Mouse (Mus musculus) MEL (cell line): Measurements from ENCODE around the gene Itgb2. TPM values are rescaled to one million over a fixed set of nuclear protein-coding genes. Genes with fewer than 3 reads are reported as not detected.

Experiments used
- DNase-seq: peaks from one replicate; pipeline ENCODE4 v3.0.0; 2011; ENCODE audit warnings: low read depth, low spot score
- H3K27ac ChIP-seq: 2 replicates; pipeline ENCODE4 v1.5.1; 2012; ENCODE audit warnings: low read depth, mild to moderate bottlenecking, control low read depth, low read length, moderate library complexity; ENCODE audit not compliant: control insufficient read depth
- H3K27me3 ChIP-seq, 2 experiments: fragments of 150-350 bp in 1 of 2; sonication (generic) in 1 of 2; 2 replicates each; pipeline ENCODE4 v1.6.1; 2012; ENCODE audit warnings: low read length in 2 of 2, mild to moderate bottlenecking in 2 of 2, improper control_type of control experiment in 1 of 2, moderate library complexity in 1 of 2; ENCODE audit not compliant: insufficient read depth in 2 of 2, control insufficient read depth in 1 of 2
- H3K36me3 ChIP-seq, 2 experiments: 2 replicates each; pipeline ENCODE4 v1.6.1; 2012 to 2014; ENCODE audit warnings: low read length in 2 of 2, improper control_type of control experiment in 1 of 2, inconsistent platforms in 1 of 2, mild to moderate bottlenecking in 1 of 2; ENCODE audit not compliant: insufficient read depth in 2 of 2, control insufficient read depth in 1 of 2
- H3K4me1 ChIP-seq, 2 experiments: fragments of 150-350 bp in 1 of 2; sonication (generic) in 1 of 2; 2 replicates each; pipeline ENCODE4 v1.6.1; 2012; ENCODE audit warnings: low read length in 2 of 2, improper control_type of control experiment in 1 of 2, mild to moderate bottlenecking in 1 of 2; ENCODE audit not compliant: insufficient read depth in 2 of 2, control insufficient read depth in 1 of 2
- H3K4me3 ChIP-seq, 2 experiments: fragments of 150-350 bp in 1 of 2; sonication (generic) in 1 of 2; 2 replicates each; pipeline ENCODE4 v1.5.1; 2012; ENCODE audit warnings: low read depth in 2 of 2, low read length in 2 of 2, mild to moderate bottlenecking in 2 of 2, moderate library complexity in 2 of 2, control low read depth in 1 of 2, improper control_type of control experiment in 1 of 2; ENCODE audit not compliant: control insufficient read depth in 1 of 2, insufficient read depth in 1 of 2
- H3K79me2 ChIP-seq: 2 replicates; pipeline ENCODE4 v1.6.1; 2012; ENCODE audit warnings: mild to moderate bottlenecking, low read length, moderate library complexity; ENCODE audit not compliant: control insufficient read depth, poor library complexity, insufficient read depth
- H3K9ac ChIP-seq: 2 replicates; pipeline ENCODE4 v1.6.1; 2012; ENCODE audit warnings: low read depth, mild to moderate bottlenecking, control low read depth, low read length, moderate library complexity; ENCODE audit not compliant: control insufficient read depth, poor library complexity, severe bottlenecking
- H3K9me3 ChIP-seq: fragments of 150-350 bp; sonication (generic); replicated peaks from 2 replicates; pipeline ENCODE4 v1.6.1; 2012; ENCODE audit warnings: mild to moderate bottlenecking, low read length, improper control_type of control experiment, moderate library complexity; ENCODE audit not compliant: insufficient read depth
- CHD1 ChIP-seq: IDR thresholded peaks from 2 replicates; pipeline ENCODE4 v1.6.1; 2012; ENCODE audit warnings: low read depth, mild to moderate bottlenecking, inconsistent platforms, low read length, improper control_type of control experiment
- CHD2 ChIP-seq: IDR thresholded peaks from 2 replicates; pipeline ENCODE4 v1.6.1; 2011; ENCODE audit warnings: low read length, improper control_type of control experiment
- CTCF ChIP-seq, 3 experiments: IDR thresholded peaks in 2 of 3; conservative IDR thresholded peaks in 1 of 3; 2 replicates each; pipeline ENCODE4 v1.5.1; 2011 to 2012; ENCODE audit warnings: low read length in 3 of 3, low read depth in 2 of 3, mild to moderate bottlenecking in 2 of 3, improper control_type of control experiment in 1 of 3, inconsistent platforms in 1 of 3, mixed read lengths in 1 of 3, moderate library complexity in 1 of 3; ENCODE audit not compliant: control insufficient read depth in 1 of 3, insufficient read depth in 1 of 3, poor library complexity in 1 of 3, severe bottlenecking in 1 of 3
- E2F4 ChIP-seq: IDR thresholded peaks from 2 replicates; pipeline ENCODE4 v1.6.1; 2011; ENCODE audit warnings: low read depth, low read length, improper control_type of control experiment, borderline replicate concordance
- ELF1 ChIP-seq: IDR thresholded peaks from 2 replicates; pipeline ENCODE4 v1.6.1; 2014; ENCODE audit warnings: low read depth, mild to moderate bottlenecking, inconsistent platforms, low read length, improper control_type of control experiment, moderate library complexity
- EP300 ChIP-seq, 2 experiments: IDR thresholded peaks; 2 replicates each; pipeline ENCODE4 v1.6.1; 2011; ENCODE audit warnings: improper control_type of control experiment in 2 of 2, low read length in 2 of 2, low read depth in 1 of 2, mild to moderate bottlenecking in 1 of 2
- ETS1 ChIP-seq: IDR thresholded peaks from 2 replicates; pipeline ENCODE4 v1.6.1; 2012; ENCODE audit warnings: low read depth, mild to moderate bottlenecking, inconsistent platforms, low read length, improper control_type of control experiment, moderate library complexity
- JUND ChIP-seq: IDR thresholded peaks from 2 replicates; pipeline ENCODE4 v1.6.1; 2011; ENCODE audit warnings: low read depth, mild to moderate bottlenecking, improper control_type of control experiment, low read length
- KAT2A ChIP-seq: conservative IDR thresholded peaks from 2 replicates; pipeline ENCODE4 v1.6.1; 2012; ENCODE audit warnings: low read depth, low read length, improper control_type of control experiment, inconsistent platforms
- MAX ChIP-seq: IDR thresholded peaks from 2 replicates; pipeline ENCODE4 v1.6.1; 2011; ENCODE audit warnings: low read length, improper control_type of control experiment
- MEF2A ChIP-seq: IDR thresholded peaks from 2 replicates; pipeline ENCODE4 v1.6.1; 2014; ENCODE audit warnings: low read depth, mild to moderate bottlenecking, inconsistent platforms, low read length, improper control_type of control experiment; ENCODE audit not compliant: poor library complexity, insufficient replicate concordance, severe bottlenecking; ENCODE audit errors: extremely low read depth
- MXI1 ChIP-seq: IDR thresholded peaks from 2 replicates; pipeline ENCODE4 v1.6.1; 2011; ENCODE audit warnings: mild to moderate bottlenecking, low read depth, low read length, improper control_type of control experiment
- MYB ChIP-seq: IDR thresholded peaks from 2 replicates; pipeline ENCODE4 v1.6.1; 2011; ENCODE audit warnings: mild to moderate bottlenecking, low read depth, low read length, improper control_type of control experiment
- MYC ChIP-seq: IDR thresholded peaks from 2 replicates; pipeline ENCODE4 v1.6.1; 2011; ENCODE audit warnings: low read depth, mild to moderate bottlenecking, low read length, improper control_type of control experiment, moderate library complexity
- NELFE ChIP-seq: IDR thresholded peaks from 2 replicates; pipeline ENCODE4 v1.6.1; 2011; ENCODE audit warnings: low read depth, low read length, improper control_type of control experiment
- NRF1 ChIP-seq: IDR thresholded peaks from 2 replicates; pipeline ENCODE4 v1.6.1; 2014; ENCODE audit warnings: low read depth, mild to moderate bottlenecking, inconsistent platforms, low read length, improper control_type of control experiment, moderate library complexity; ENCODE audit not compliant: poor library complexity, insufficient read depth, severe bottlenecking
- POLR2A ChIP-seq, 2 experiments: IDR thresholded peaks; 2 replicates each; pipeline ENCODE4 v1.6.1; 2011 to 2012; ENCODE audit warnings: low read length in 2 of 2, mild to moderate bottlenecking in 2 of 2, control low read depth in 1 of 2, improper control_type of control experiment in 1 of 2, low read depth in 1 of 2, moderate library complexity in 1 of 2; ENCODE audit not compliant: control insufficient read depth in 1 of 2, insufficient read depth in 1 of 2, poor library complexity in 1 of 2
- POLR2AphosphoS5 ChIP-seq: IDR thresholded peaks from 2 replicates; pipeline ENCODE4 v1.6.1; 2012; ENCODE audit warnings: low read depth, borderline replicate concordance, mild to moderate bottlenecking, inconsistent platforms, low read length, moderate library complexity, mixed read lengths
- RAD21 ChIP-seq: IDR thresholded peaks from 2 replicates; pipeline ENCODE4 v1.6.1; 2011; ENCODE audit warnings: mild to moderate bottlenecking, low read depth, low read length, improper control_type of control experiment
- RCOR1 ChIP-seq: IDR thresholded peaks from 2 replicates; pipeline ENCODE4 v1.6.1; 2012; ENCODE audit warnings: low read depth, mild to moderate bottlenecking, inconsistent platforms, low read length, improper control_type of control experiment
- SIN3A ChIP-seq: IDR thresholded peaks from 2 replicates; pipeline ENCODE4 v1.6.1; 2012; ENCODE audit warnings: low read length, improper control_type of control experiment, inconsistent platforms
- SMC3 ChIP-seq: IDR thresholded peaks from 2 replicates; pipeline ENCODE4 v1.6.1; 2011; ENCODE audit warnings: low read depth, low read length, improper control_type of control experiment
- TAL1 ChIP-seq: IDR thresholded peaks from 2 replicates; pipeline ENCODE4 v1.6.1; 2012; ENCODE audit warnings: mild to moderate bottlenecking, inconsistent platforms, low read length, moderate library complexity, mixed read lengths
- TCF12 ChIP-seq: IDR thresholded peaks from 2 replicates; pipeline ENCODE4 v1.6.1; 2014; ENCODE audit warnings: low read depth, mild to moderate bottlenecking, inconsistent platforms, low read length, improper control_type of control experiment, moderate library complexity
- USF1 ChIP-seq: IDR thresholded peaks from 2 replicates; pipeline ENCODE4 v1.6.1; 2014; ENCODE audit warnings: low read depth, mild to moderate bottlenecking, inconsistent platforms, low read length, improper control_type of control experiment, moderate library complexity
- USF2 ChIP-seq, 2 experiments: IDR thresholded peaks; 2 replicates each; pipeline ENCODE4 v1.6.1; 2011 to 2012; ENCODE audit warnings: improper control_type of control experiment in 2 of 2, low read length in 2 of 2, borderline replicate concordance in 1 of 2, inconsistent platforms in 1 of 2, low read depth in 1 of 2, mild to moderate bottlenecking in 1 of 2; ENCODE audit not compliant: insufficient read depth in 1 of 2
- ZMIZ1 ChIP-seq: IDR thresholded peaks from 2 replicates; pipeline ENCODE4 v1.6.1; 2012; ENCODE audit warnings: low read depth, mild to moderate bottlenecking, inconsistent platforms, low read length, improper control_type of control experiment, moderate library complexity
- polyA plus RNA-seq, 2 experiments: library from polyadenylated mRNA; stranded (reverse) in 1 of 2; unstranded in 1 of 2; fragments of >175 nt in 1 of 2; fragments of >200 nt in 1 of 2; gene quantifications; 2 replicates each; pipeline versions ENCODE4 v1.2.1 to v1.2.4; 2012; ENCODE audit warnings: low replicate concordance in 2 of 2, low read depth in 1 of 2; ENCODE audit not compliant: insufficient read length in 2 of 2, insufficient read depth in 1 of 2, missing spikeins in 1 of 2
- total RNA-seq: library from RNA; depleted of rRNA; stranded (reverse); fragments of 300-350 nt; gene quantifications from 2 replicates; pipeline ENCODE4 v1.2.3, GENCODE M21; 2012

The Itgb2 gene
- total and polyA plus RNA-seq, 3 experiments = 36.9 to 45.8 TPM; not detected in 1

- TF ChIP-seq POLR2AphosphoS5 = no peak
- no peak for TF ChIP-seq MYB
- TF ChIP-seq TAL1 = peak; percentile 34
- TF ChIP-seq, all 39 proteins: peak for 17
These were observed 53.9 kb downstream of the Itgb2 start (continued) for GRCm38 (mm10) chr10:77583795-77584422.

DNA sequence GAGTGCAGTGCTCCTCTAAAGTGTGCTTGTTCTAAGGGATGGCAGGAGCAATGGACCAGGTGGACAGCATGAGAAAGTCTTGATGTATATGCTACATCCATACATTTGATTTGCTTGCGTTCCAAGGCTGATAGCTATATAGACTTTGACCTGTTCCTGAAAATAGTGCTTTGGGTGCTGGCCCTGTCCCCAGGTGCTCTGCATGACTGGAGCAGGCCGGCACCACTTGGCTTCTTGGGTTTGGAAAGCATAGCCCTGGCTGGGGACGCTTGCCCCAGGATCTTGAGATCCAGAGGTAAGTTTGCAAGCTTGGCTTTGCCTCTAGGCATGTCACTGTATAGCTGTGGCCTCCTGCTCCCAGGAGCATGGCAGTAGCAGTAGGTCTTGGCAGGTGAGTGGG lies 56.6 kb downstream of the Itgb2 start:
- Histone ChIP-seq H3K4me1 (peaks cover 18 to 29% of the 10 kb centered on the region in 2 experiments), H3K36me3 (peaks cover 0 to 21% of the 10 kb centered on the region in 2 experiments; a peak in 3 of 4 replicates), H3K4me3 (no peak overlapping the region), H3K9ac (no peak overlapping the region), H3K9me3 (no peaks in the 10 kb centered on the region), H3K79me2 (peaks cover 19% of the 10 kb centered on the region), H3K27ac (no peak overlapping the region), H3K27me3 (no peaks in the 10 kb centered on the region)
- TF ChIP-seq MAX (no peak), POLR2A (IDR thresholded peaks at IDR 0.05; ENCODE audit: control insufficient read depth in 1 of 2, insufficient read depth in 1 of 2, low read depth in 1 of 2, low read length in 2 of 2, poor library complexity in 1 of 2) (no peak), ZMIZ1 (no peak), CHD1 (no peak), EP300 (IDR thresholded peaks at IDR 0.05; ENCODE audit: low read depth in 1 of 2, low read length in 2 of 2) (no peak), RAD21 (no peak), RCOR1 (no peak), MYC (no peak), MEF2A (no peak), CTCF (IDR thresholded peaks at IDR 0.05 in 2 of 3, conservative IDR thresholded peaks at IDR 0.05 in 1 of 3; ENCODE audit: control insufficient read depth in 1 of 3, insufficient read depth in 1 of 3, low read depth in 2 of 3, low read length in 3 of 3, poor library complexity in 1 of 3, severe bottlenecking in 1 of 3) (no peak), TCF12 (no peak), JUND (no peak), ETS1 (no peak), E2F4 (no peak)
- no peak for DNase-seq

DNA sequence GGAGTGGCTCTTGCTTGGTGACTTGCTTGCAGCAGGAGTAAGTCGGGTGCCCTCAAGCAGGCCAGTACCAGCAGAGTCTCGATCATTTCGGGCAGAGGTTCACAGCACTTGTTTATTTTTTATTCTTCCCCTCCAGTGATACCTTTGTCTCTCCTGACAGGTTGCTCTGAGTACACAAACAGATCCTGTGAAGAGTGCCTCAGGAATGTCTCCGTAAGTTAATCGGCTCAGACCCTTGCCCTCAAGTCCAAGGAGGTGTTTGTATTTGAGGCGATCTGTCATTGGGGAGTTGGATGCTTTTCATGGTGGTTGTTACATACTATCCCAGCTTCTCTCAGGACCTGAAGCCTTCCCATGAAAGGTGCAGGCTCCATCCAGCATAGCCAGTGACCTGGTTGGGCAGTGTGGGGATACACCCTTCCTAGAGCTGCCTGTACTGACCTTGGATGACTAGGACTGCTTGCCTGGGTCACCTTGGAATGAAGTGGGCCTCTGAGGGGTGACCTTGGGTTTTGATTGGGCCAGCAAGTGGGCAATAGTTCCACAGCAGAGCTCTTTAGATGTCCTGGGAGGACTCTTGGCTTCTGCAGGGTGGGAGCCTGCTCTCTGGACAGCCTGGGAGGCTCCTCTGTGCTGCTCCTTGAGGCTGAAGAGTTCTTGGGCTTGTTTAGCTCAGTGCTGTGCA lies 57.2 kb downstream of the Itgb2 start:
- Histone ChIP-seq H3K27me3 (no peaks in the 10 kb centered on the region), H3K9me3 (no peaks in the 10 kb centered on the region), H3K36me3 (peaks cover 1 to 21% of the 10 kb centered on the region in 2 experiments; a peak in 3 of 4 replicates), H3K4me3 (no peak overlapping the region), H3K27ac (no peak overlapping the region), H3K9ac (no peak overlapping the region), H3K4me1 (peaks cover 18 to 29% of the 10 kb centered on the region in 2 experiments), H3K79me2 (peaks cover 13% of the 10 kb centered on the region)
- DNase-seq = no peak
- TF ChIP-seq MXI1 (no peak), MYC (no peak), SIN3A (no peak), NRF1 (no peak), MEF2A (no peak), CHD1 (no peak), ELF1 (no peak), NELFE (no peak), E2F4 (no peak), POLR2AphosphoS5 (no peak), TCF12 (no peak), SMC3 (no peak), USF1 (no peak), USF2 (IDR thresholded peaks at IDR 0.05; ENCODE audit: borderline replicate concordance in 1 of 2, insufficient read depth in 1 of 2, low read depth in 1 of 2, low read length in 2 of 2) (no peak), CHD2 (no peak), KAT2A (no peak)
